Comparison of ENCODE assay signal across 20 mouse cellular contexts in the genomic region with DNA sequence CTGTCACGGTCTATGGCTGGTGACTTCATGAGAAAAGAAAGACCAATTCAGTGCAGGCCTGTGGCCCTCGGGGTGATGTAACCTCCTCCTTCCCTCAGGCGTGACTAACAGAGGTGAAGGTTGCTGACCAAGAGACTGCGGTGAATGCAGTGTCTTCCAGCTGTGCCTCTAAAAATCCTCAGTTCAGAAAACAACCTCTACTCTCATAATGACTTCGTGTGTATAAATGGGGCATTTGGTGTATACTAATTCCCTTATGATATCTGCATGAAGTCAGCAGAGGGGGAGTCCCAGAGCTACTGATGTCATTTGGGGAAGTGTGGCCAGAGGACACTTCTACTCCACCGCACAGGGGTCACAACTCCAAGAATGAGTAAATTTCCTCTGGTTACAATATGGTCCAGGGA. TPM values are rescaled to one million over a fixed set of nuclear protein-coding genes. Genes with fewer than 3 reads are reported as not detected.
A peak's percentile ranks its signal among the peaks of the same experiment; 100 is the strongest.
DNase-seq lines count a peak whose midpoint lies in the region; ATAC-seq and TF ChIP-seq lines count a peak whose summit lies in the region.
"Had no signal": no experiment of that assay in that cellular context is flagged by ENCODE, and none has a peak within 500 bp of the region (broad histone marks: within the 10 kb centered on the region; RNA-seq: fewer than 3 reads in every experiment).

No protein-coding gene starts in this region.

- no peak; the same call in none of the 2 replicates for TF ChIP-seq RAD21 in CH12.LX (IDR thresholded peaks at IDR 0.05; ENCODE audit: low read depth, low read length)

- H3K79me2 ChIP-seq in CH12.LX (replicated peaks; ENCODE audit: control insufficient read depth, extremely low read depth, insufficient read depth, poor library complexity, severe bottlenecking): no peaks in the 10 kb centered on the region

- no peak overlapping the region for H3K4me3 ChIP-seq in CH12.LX (replicated peaks in 1 of 3; ENCODE audit: low read depth in 2 of 3, low read length in 2 of 3, poor library complexity in 1 of 3)
- H3K4me3 ChIP-seq in embryonic facial prominence, embryonic 10.5 days: no peak overlapping the region
- H3K4me3 ChIP-seq in forebrain, embryonic 10.5 days: no peak overlapping the region
- H3K4me3 ChIP-seq: hindbrain, embryonic 13.5 days; neural tube, embryonic 13.5 days had no signal

- H3K27ac ChIP-seq in CH12.LX (ENCODE audit: insufficient read depth, low read depth): peak overlapping the region; percentile 98
- peak overlapping the region; percentile 24; the same call in 1 of the 2 replicates for H3K27ac ChIP-seq in embryonic facial prominence, embryonic 10.5 days (replicated peaks)
- no peak overlapping the region for H3K27ac ChIP-seq in forebrain, embryonic 10.5 days
- H3K27ac ChIP-seq: hindbrain, embryonic 13.5 days; neural tube, embryonic 13.5 days had no signal

- 0 out of 2 replicates have a peak, but pooled peaks have one; percentile 36 for TF ChIP-seq POLR2A in CH12.LX (IDR thresholded peaks at IDR 0.05; ENCODE audit: low read depth, low read length)

- TF ChIP-seq EP300 in CH12.LX (IDR thresholded peaks at IDR 0.05; ENCODE audit: low read length): peak; percentile 99

- H3K27me3 ChIP-seq in CH12.LX (replicated peaks): no peaks in the 10 kb centered on the region
- H3K27me3 ChIP-seq in embryonic facial prominence, embryonic 10.5 days (replicated peaks; ENCODE audit: low read depth, poor library complexity, severe bottlenecking): peaks cover 42% of the 10 kb centered on the region
- peaks cover 37% of the 10 kb centered on the region for H3K27me3 ChIP-seq in forebrain, embryonic 10.5 days (ENCODE audit: poor library complexity, severe bottlenecking)

- no peaks in the 10 kb centered on the region for H3K36me3 ChIP-seq in CH12.LX (replicated peaks in 1 of 2; ENCODE audit: control insufficient read depth in 1 of 2, insufficient read depth in 1 of 2, low read length in 1 of 2)
- H3K36me3 ChIP-seq in embryonic facial prominence, embryonic 10.5 days (replicated peaks): no peaks in the 10 kb centered on the region
- H3K36me3 ChIP-seq in forebrain, embryonic 10.5 days (replicated peaks): no peaks in the 10 kb centered on the region
- H3K36me3 ChIP-seq: hindbrain, embryonic 13.5 days; neural tube, embryonic 13.5 days had no signal

- no peak for ATAC-seq in activated CD4-positive, CD25-positive, alpha-beta regulatory T cell, adult 4 months
- ATAC-seq: forebrain, postnatal 0 days; midbrain, embryonic 16.5 days had no signal

- dilution Hi-C loops in CH12.LX (cut with MboI; ENCODE audit: extremely low pct_ligation_motif_present, extremely low pct_unique_long_range_greater_than_20kb, low sequenced_read_pairs): no loop called here

- TF ChIP-seq CTCF in CH12.LX (conservative IDR thresholded peaks at IDR 0.05 in 1 of 2, IDR thresholded peaks at IDR 0.05 in 1 of 2; ENCODE audit: low read depth in 2 of 2, low read length in 2 of 2): no peak

- 43% methylated on average over 6 of the region's 6 CpGs for WGBS in embryonic facial prominence, embryonic 10.5 days
- 51% methylated on average over 6 of the region's 6 CpGs for WGBS in forebrain, embryonic 10.5 days

- in situ Hi-C loops in CH12.LX (cut with MboI; ENCODE audit: low pct_ligation_motif_present, low pct_unique_long_range_greater_than_20kb, low sequenced_read_pairs): no loop called here

- H3K9me3 ChIP-seq in CH12.LX (replicated peaks; ENCODE audit: low read length): no peaks in the 10 kb centered on the region
- no peaks in the 10 kb centered on the region for H3K9me3 ChIP-seq in embryonic facial prominence, embryonic 10.5 days
- no peaks in the 10 kb centered on the region for H3K9me3 ChIP-seq in forebrain, embryonic 10.5 days
- H3K9me3 ChIP-seq: hindbrain, embryonic 13.5 days; neural tube, embryonic 13.5 days had no signal

- H3K4me1 ChIP-seq in CH12.LX (ENCODE audit: control insufficient read depth in 1 of 2, insufficient read depth in 2 of 2): peaks cover 48 to 78% of the 10 kb centered on the region in 2 experiments
- H3K4me1 ChIP-seq in embryonic facial prominence, embryonic 10.5 days: peaks cover 58% of the 10 kb centered on the region
- peaks cover 57% of the 10 kb centered on the region for H3K4me1 ChIP-seq in forebrain, embryonic 10.5 days

- 0 out of 2 replicates have a peak overlapping the region, but pooled peaks have one; percentile 96 for H3K4me2 ChIP-seq in CH12.LX (ENCODE audit: insufficient read depth, low read depth, poor library complexity, severe bottlenecking)
- H3K4me2 ChIP-seq: hindbrain, embryonic 13.5 days; neural tube, embryonic 13.5 days had no signal

- DNase-seq in adrenal gland, adult (ENCODE audit: inconsistent age in 2 of 2, low spot score in 1 of 2): peak; percentile 76 to 82
- no peak for DNase-seq in adrenal gland, adult 18-20 months (ENCODE audit: low spot score in 2 of 2)
- DNase-seq in CH12.LX (ENCODE audit: extremely low read depth): peak; percentile 96
- no peak for DNase-seq in embryonic facial prominence, embryonic 10.5 days (ENCODE audit: low spot score)
- DNase-seq in kidney, postnatal 14 days: peak; percentile 53
- DNase-seq in lung, adult 18-20 months: no peak
- no peak for DNase-seq in forebrain, embryonic 10.5 days (ENCODE audit: extremely low spot score, low spot score)
- DNase-seq: cerebellum, adult 11-12 months; embryo, embryonic 11 days; forebrain, postnatal 0 days; gastrocnemius, postnatal 14 days; lung, adult 2 months; retina, postnatal 1 day; spleen, adult 18-20 months had no signal

- 0 out of 2 replicates have a peak overlapping the region, but pooled peaks have one; percentile 80 for H3K9ac ChIP-seq in CH12.LX (ENCODE audit: insufficient read depth, low read depth)
- H3K9ac ChIP-seq: forebrain, postnatal 0 days; hindbrain, embryonic 13.5 days; neural tube, embryonic 13.5 days had no signal

TF ChIP-seq in CH12.LX, 34 proteins besides CTCF, POLR2A, EP300 and RAD21 (continues in another document):
- peak; percentile 13; the same call in 1 of the 2 replicates for TF ChIP-seq NRF1 (IDR thresholded peaks at IDR 0.05; ENCODE audit: low read depth, low read length)
- TF ChIP-seq USF2 (conservative IDR thresholded peaks at IDR 0.05; ENCODE audit: low read depth, low read length): no peak
- no peak for TF ChIP-seq PAX5 (IDR thresholded peaks at IDR 0.05; ENCODE audit: low read length)
- peak; percentile 96 for TF ChIP-seq JUND (conservative IDR thresholded peaks at IDR 0.05; ENCODE audit: low read depth, low read length)
- TF ChIP-seq TCF12 (IDR thresholded peaks at IDR 0.05; ENCODE audit: low read depth, low read length): peak; percentile 96
- peak; percentile 98 for TF ChIP-seq IRF4 (IDR thresholded peaks at IDR 0.05; ENCODE audit: low read depth, low read length)
- TF ChIP-seq JUN (IDR thresholded peaks at IDR 0.05; ENCODE audit: insufficient read depth, low read depth, low read length): peak; percentile 99
- no peak for TF ChIP-seq ZMIZ1 (IDR thresholded peaks at IDR 0.05; ENCODE audit: low read depth, low read length)
- no peak for TF ChIP-seq USF1 (IDR thresholded peaks at IDR 0.05; ENCODE audit: low read depth, low read length)
- no peak for TF ChIP-seq ZKSCAN1 (IDR thresholded peaks at IDR 0.05; ENCODE audit: borderline replicate concordance, low read depth, low read length)
- peak; percentile 81; the same call in 1 of the 2 replicates for TF ChIP-seq MYC (IDR thresholded peaks at IDR 0.05; ENCODE audit: low read depth, low read length)
- peak; percentile 58; the same call in 1 of the 2 replicates for TF ChIP-seq ELF1 (IDR thresholded peaks at IDR 0.05; ENCODE audit: low read depth, low read length)
- no peak for TF ChIP-seq ZNF384 (IDR thresholded peaks at IDR 0.05; ENCODE audit: low read depth, low read length)
- TF ChIP-seq ETS1 (conservative IDR thresholded peaks at IDR 0.05; ENCODE audit: low read depth, low read length): peak; percentile 100
- TF ChIP-seq HCFC1 (IDR thresholded peaks at IDR 0.05; ENCODE audit: low read depth, low read length): peak; percentile 58
- TF ChIP-seq MAX (IDR thresholded peaks at IDR 0.05; ENCODE audit: low read length): peak; percentile 80
- peak; percentile 63; the same call in 1 of the 2 replicates for TF ChIP-seq TBP (conservative IDR thresholded peaks at IDR 0.05; ENCODE audit: low read depth, low read length)
- no peak for TF ChIP-seq NELFE (IDR thresholded peaks at IDR 0.05; ENCODE audit: low read depth, low read length)
- no peak for TF ChIP-seq UBTF (IDR thresholded peaks at IDR 0.05; ENCODE audit: low read depth, low read length)
- TF ChIP-seq MXI1 (IDR thresholded peaks at IDR 0.05; ENCODE audit: low read depth, low read length): peak; percentile 56
- peak; percentile 97 for TF ChIP-seq MEF2A (IDR thresholded peaks at IDR 0.05; ENCODE audit: borderline replicate concordance, low read depth, low read length)
- TF ChIP-seq CHD1 (IDR thresholded peaks at IDR 0.05; ENCODE audit: low read depth, low read length): no peak
- TF ChIP-seq GABPA (IDR thresholded peaks at IDR 0.05; ENCODE audit: insufficient replicate concordance, low read depth, low read length): no peak
- TF ChIP-seq POLR2AphosphoS2 (IDR thresholded peaks at IDR 0.05; ENCODE audit: low read depth, low read length): no peak
- 0 out of 2 replicates have a peak, but pooled peaks have one; percentile 24 for TF ChIP-seq MAZ (IDR thresholded peaks at IDR 0.05; ENCODE audit: low read depth, low read length)
- 0 out of 2 replicates have a peak, but pooled peaks have one; percentile 52 for TF ChIP-seq KAT2A (IDR thresholded peaks at IDR 0.05; ENCODE audit: insufficient replicate concordance, low read length)
- TF ChIP-seq MAFK (IDR thresholded peaks at IDR 0.05; ENCODE audit: insufficient replicate concordance, low read length): peak; percentile 72
- TF ChIP-seq RCOR1 (conservative IDR thresholded peaks at IDR 0.05; ENCODE audit: low read depth, low read length): peak; percentile 94; the same call in 1 of the 2 replicates
- TF ChIP-seq BHLHE40 (IDR thresholded peaks at IDR 0.05; ENCODE audit: low read depth, low read length): peak; percentile 99
- TF ChIP-seq CHD2 (IDR thresholded peaks at IDR 0.05; ENCODE audit: low read length): peak; percentile 72
- TF ChIP-seq ZC3H11A (IDR thresholded peaks at IDR 0.05; ENCODE audit: low read depth, low read length): no peak

RNA-seq across cellular contexts. Expression of gene Afap1l2, which starts 5.2 kb away (rescaled TPM):
- 10 to 100 TPM; 36.0 to 43.6 TPM for total RNA-seq in adrenal gland, adult 18-20 months (2021)
- total RNA-seq in CH12.LX (2012; rRNA removed) (2.6 and 3.1 TPM in 2 replicates), CH12.LX (2014; rRNA removed) (0.17 and 0.22 TPM in 2 replicates)
- 0.44 and 0.48 TPM in 2 replicates for polyA plus RNA-seq in CH12.LX (2012; ENCODE audit: insufficient read length, low read depth)
- polyA plus RNA-seq in embryonic facial prominence, embryonic 10.5 days (2016; fragmentation: Nextera tagmentation; extraction: Ambion mirVana): 4.4 and 5.2 TPM in 2 replicates
- polyA plus RNA-seq in activated CD4-positive, CD25-positive, alpha-beta regulatory T cell, adult 4 months (2017; shearing (Covaris generic)): not detected
- 1.2 and 1.5 TPM in 2 replicates for polyA plus RNA-seq in forebrain, embryonic 10.5 days (2016; fragmentation: Nextera tagmentation; extraction: Ambion mirVana)
- total RNA-seq: megakaryocyte, adult 5-6 weeks; MEL had no signal

Comparison
In these comparisons a context has a peak if more than half of its experiments do, and no peak if none do; other contexts are left out.
1. DNase-seq: peak in adrenal gland, adult (2 of 2), CH12.LX (single experiment) and kidney, postnatal 14 days (single experiment); none in adrenal gland, adult 18-20 months (0 of 2), embryonic facial prominence, embryonic 10.5 days (single experiment), lung, adult 18-20 months (0 of 2) and forebrain, embryonic 10.5 days (single experiment).